Mouse (Mus musculus): Measurements from ENCODE around the gene Ppy. TPM values are rescaled to one million over a fixed set of nuclear protein-coding genes. Genes with fewer than 3 reads are reported as not detected.

Gene Ppy
- polyA plus RNA-seq, 1 experiment from 2014 or later, result not detected

DNA sequence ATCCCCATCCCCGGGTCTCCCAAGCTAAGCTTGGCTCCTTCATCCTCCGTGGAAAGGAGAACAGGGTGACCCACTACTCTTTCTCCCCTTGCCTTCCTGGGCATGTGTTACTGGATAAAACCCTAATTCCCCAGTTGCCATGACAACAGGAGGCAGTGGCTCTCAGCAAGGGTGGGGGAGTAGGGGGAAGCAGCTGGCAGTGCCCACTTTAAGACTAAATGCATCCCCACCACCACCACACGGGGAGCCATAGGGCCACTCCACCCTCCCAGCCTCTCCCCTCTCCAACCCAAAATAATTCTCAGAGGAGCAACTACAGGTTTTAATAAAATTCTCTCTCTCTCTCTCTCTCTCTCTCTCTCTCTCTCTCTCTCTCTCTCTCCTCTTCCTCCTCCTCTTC, 14.8 kb downstream of the Ppy start:
- Histone ChIP-seq H3K4me1 (ENCODE audit: control insufficient read depth, insufficient read depth, low read length) (peaks cover 17% of the 10 kb centered on the region), H3K4me2 (ENCODE audit: low read depth) (peak overlapping the region; percentile 87), H3K9ac (ENCODE audit: low read length) (no peak overlapping the region; the same call in 1 of the 2 replicates), H3K27ac (ENCODE audit: low read depth, low read length) (peak overlapping the region; percentile 82; the same call in 1 of the 2 replicates), H3K36me3 (ENCODE audit: control insufficient read depth, insufficient read depth, low read length) (no peaks in the 10 kb centered on the region), H3K4me3 (ENCODE audit: low read depth, low read length) (peak overlapping the region; percentile 71; the same call in 1 of the 2 replicates), H3K9me3 (ENCODE audit: control insufficient read depth, low read length) (no peaks in the 10 kb centered on the region), H3K27me3 (ENCODE audit: control insufficient read depth, insufficient read depth, low read length) (no peaks in the 10 kb centered on the region)
- WGBS, result 12% methylated on average over 3 of the region's 3 CpGs
- peak; percentile 42 for DNase-seq (ENCODE audit: low spot score)
- no peak for ATAC-seq (ENCODE audit: insufficient read depth, low FRiP score, low TSS enrichment)

- Histone ChIP-seq H3K27ac (ENCODE audit: low read depth, low read length) (no peak overlapping the region), H3K27me3 (ENCODE audit: control insufficient read depth, insufficient read depth, low read length) (no peaks in the 10 kb centered on the region), H3K4me2 (ENCODE audit: low read depth) (no peak overlapping the region), H3K9ac (ENCODE audit: low read length) (no peak overlapping the region), H3K4me3 (ENCODE audit: low read depth, low read length) (no peak overlapping the region), H3K4me1 (ENCODE audit: control insufficient read depth, insufficient read depth, low read length) (peaks cover 15% of the 10 kb centered on the region), H3K36me3 (ENCODE audit: control insufficient read depth, insufficient read depth, low read length) (no peaks in the 10 kb centered on the region), H3K9me3 (ENCODE audit: control insufficient read depth, low read length) (no peaks in the 10 kb centered on the region)
- 60% methylated on average over 7 of the region's 7 CpGs for WGBS
- DNase-seq (ENCODE audit: low spot score), result no peak
- ATAC-seq (ENCODE audit: insufficient read depth, low FRiP score, low TSS enrichment), result no peak
Measured at GRCm38 (mm10) chr11:102084159-102084558, 17.0 kb downstream of the Ppy start.

- ATAC-seq (ENCODE audit: insufficient read depth, low FRiP score, low TSS enrichment), result no peak
- H3K4me2 ChIP-seq (ENCODE audit: low read depth), result 0 out of 2 replicates have a peak overlapping the region, but pooled peaks have one; percentile 2
- no peak for DNase-seq (ENCODE audit: low spot score)
Measured at GRCm38 (mm10) chr11:102083193-102083592, 17.9 kb downstream of the Ppy start.

DNA sequence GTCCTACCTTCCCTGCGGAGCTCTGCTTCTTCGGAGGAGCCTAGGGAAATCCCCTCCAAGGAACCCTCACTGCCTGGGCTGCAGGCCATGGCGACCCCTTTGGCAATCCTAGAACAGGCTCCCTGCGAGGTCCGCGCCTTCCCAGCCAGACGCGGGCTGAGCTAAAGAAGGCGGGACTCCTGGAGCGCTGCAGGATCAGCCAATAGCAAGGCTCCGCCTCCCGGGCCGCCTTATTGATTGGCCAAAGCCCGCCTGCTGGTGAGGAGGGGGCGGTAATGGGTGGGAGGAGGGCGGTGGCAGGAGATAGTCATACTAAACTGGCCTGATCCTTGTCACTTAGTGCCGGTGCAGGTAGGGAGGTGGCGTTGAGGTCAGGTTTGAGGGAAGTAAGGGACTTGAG, 18.8 kb downstream of the Ppy start:
- ATAC-seq (ENCODE audit: insufficient read depth, low FRiP score, low TSS enrichment) (peak; percentile 85), DNase-seq (ENCODE audit: low spot score) (peak; percentile 87)
- H3K4me2 ChIP-seq (ENCODE audit: low read depth), result peak overlapping the region; percentile 68
- under 1% methylated on average over 18 of the region's 18 CpGs for WGBS
- H3K27me3 ChIP-seq (ENCODE audit: control insufficient read depth, insufficient read depth, low read length), result no peaks in the 10 kb centered on the region
- H3K27ac ChIP-seq (ENCODE audit: low read depth, low read length), result 0 out of 2 replicates have a peak overlapping the region, but pooled peaks have one; percentile 15
- H3K4me3 ChIP-seq (ENCODE audit: low read depth, low read length), result peak overlapping the region; percentile 22
- peaks cover 15% of the 10 kb centered on the region for H3K4me1 ChIP-seq (ENCODE audit: control insufficient read depth, insufficient read depth, low read length)
- H3K9ac ChIP-seq (ENCODE audit: low read length), result peak overlapping the region; percentile 42
- H3K9me3 ChIP-seq (ENCODE audit: control insufficient read depth, low read length), result no peaks in the 10 kb centered on the region
- no peaks in the 10 kb centered on the region for H3K36me3 ChIP-seq (ENCODE audit: control insufficient read depth, insufficient read depth, low read length)

More at GRCm38 (mm10) chr11:102083193-102083592, 17.9 kb downstream of the Ppy start:
- 53% methylated on average over 4 of the region's 4 CpGs for WGBS
- no peaks in the 10 kb centered on the region for H3K36me3 ChIP-seq (ENCODE audit: control insufficient read depth, insufficient read depth, low read length)
- H3K4me3 ChIP-seq (ENCODE audit: low read depth, low read length), result no peak overlapping the region
- no peaks in the 10 kb centered on the region for H3K27me3 ChIP-seq (ENCODE audit: control insufficient read depth, insufficient read depth, low read length)
- peaks cover 15% of the 10 kb centered on the region for H3K4me1 ChIP-seq (ENCODE audit: control insufficient read depth, insufficient read depth, low read length)
- H3K9ac ChIP-seq (ENCODE audit: low read length), result no peak overlapping the region
- H3K27ac ChIP-seq (ENCODE audit: low read depth, low read length), result no peak overlapping the region
- no peaks in the 10 kb centered on the region for H3K9me3 ChIP-seq (ENCODE audit: control insufficient read depth, low read length)

DNA sequence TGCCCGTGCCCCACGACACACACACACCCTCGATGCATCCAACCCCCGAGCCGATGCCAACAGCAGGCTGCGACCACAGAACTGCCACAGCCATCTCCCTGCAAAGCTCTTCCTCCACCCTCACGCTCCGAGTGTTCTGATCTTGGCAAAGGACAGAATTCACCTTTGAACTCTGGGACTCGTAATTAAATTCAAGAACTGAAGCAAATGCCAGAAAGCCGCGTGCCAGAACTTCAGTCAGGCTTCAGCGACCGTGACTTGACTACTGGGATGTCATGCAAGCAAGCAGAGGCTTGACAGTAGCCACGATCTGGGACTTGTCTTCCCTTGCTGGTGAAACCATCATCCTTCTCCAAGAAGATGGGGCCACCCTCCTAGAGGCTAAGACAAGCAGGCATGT, 27.4 kb downstream of the Ppy start:
- WGBS, result 83% methylated on average over 14 of the region's 14 CpGs
- Histone ChIP-seq H3K4me1 (ENCODE audit: control insufficient read depth, insufficient read depth, low read length) (peaks cover 4% of the 10 kb centered on the region; the same call in 1 of the 2 replicates), H3K4me2 (ENCODE audit: low read depth) (no peak overlapping the region), H3K9ac (ENCODE audit: low read length) (no peak overlapping the region), H3K36me3 (ENCODE audit: control insufficient read depth, insufficient read depth, low read length) (peaks cover 2% of the 10 kb centered on the region; the same call in 1 of the 2 replicates), H3K4me3 (ENCODE audit: low read depth, low read length) (no peak overlapping the region), H3K9me3 (ENCODE audit: control insufficient read depth, low read length) (no peaks in the 10 kb centered on the region), H3K27ac (ENCODE audit: low read depth, low read length) (no peak overlapping the region), H3K27me3 (ENCODE audit: control insufficient read depth, insufficient read depth, low read length) (peaks cover 3% of the 10 kb centered on the region; the same call in 1 of the 2 replicates)
- ATAC-seq (ENCODE audit: insufficient read depth, low FRiP score, low TSS enrichment) (no peak), DNase-seq (ENCODE audit: low spot score) (no peak)

DNA sequence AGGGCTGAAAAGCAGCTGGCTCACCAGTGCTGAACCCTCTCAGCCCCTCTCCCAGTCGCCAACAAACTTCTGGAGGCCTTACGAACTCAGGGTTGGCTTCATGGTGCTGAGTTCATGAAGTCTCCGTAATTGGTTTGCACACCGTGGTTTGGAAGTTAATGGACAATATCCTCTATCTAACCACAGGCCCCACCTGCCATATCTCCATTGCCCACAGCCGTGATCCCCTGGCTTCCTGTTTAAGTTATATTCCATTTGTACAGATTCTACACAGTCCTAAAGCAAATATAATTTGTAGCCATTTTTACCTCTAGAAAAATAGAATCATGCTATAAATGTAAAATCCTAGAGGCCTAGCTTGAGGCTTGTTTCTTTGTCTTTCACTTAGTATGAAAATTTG, 28.4 kb downstream of the Ppy start:
- 85% methylated on average over 5 of the region's 5 CpGs for WGBS
- Histone ChIP-seq H3K4me2 (ENCODE audit: low read depth) (no peak overlapping the region), H3K36me3 (ENCODE audit: control insufficient read depth, insufficient read depth, low read length) (peaks cover 2% of the 10 kb centered on the region; the same call in 1 of the 2 replicates), H3K4me3 (ENCODE audit: low read depth, low read length) (no peak overlapping the region), H3K27ac (ENCODE audit: low read depth, low read length) (no peak overlapping the region), H3K9ac (ENCODE audit: low read length) (no peak overlapping the region), H3K9me3 (ENCODE audit: control insufficient read depth, low read length) (no peaks in the 10 kb centered on the region), H3K27me3 (ENCODE audit: control insufficient read depth, insufficient read depth, low read length) (peaks cover 3% of the 10 kb centered on the region; the same call in 1 of the 2 replicates), H3K4me1 (ENCODE audit: control insufficient read depth, insufficient read depth, low read length) (peaks cover 4% of the 10 kb centered on the region; the same call in 1 of the 2 replicates)
- ATAC-seq (ENCODE audit: insufficient read depth, low FRiP score, low TSS enrichment) (no peak), DNase-seq (ENCODE audit: low spot score) (no peak)

DNA sequence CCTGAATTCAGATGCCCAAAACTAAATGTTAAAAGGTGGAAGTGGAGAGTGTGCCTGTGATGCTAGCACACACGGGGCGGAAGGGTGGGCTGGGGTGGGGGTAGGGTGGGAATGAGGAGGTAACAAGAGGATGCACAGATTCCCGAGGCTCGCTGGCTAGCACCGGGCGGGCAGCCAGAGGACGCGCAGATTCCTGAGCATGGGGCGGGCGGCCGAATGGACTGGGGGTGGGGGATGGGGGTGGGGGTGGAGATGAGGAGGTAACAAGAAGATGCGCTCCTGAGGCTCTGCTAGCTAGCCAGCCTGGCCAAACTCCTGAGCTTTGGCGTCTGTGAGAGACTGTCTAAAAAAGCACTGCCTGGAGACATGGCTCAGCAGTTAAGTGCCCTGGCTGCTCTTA, 30.7 kb downstream of the Ppy start:
- no peak overlapping the region for H3K4me3 ChIP-seq (ENCODE audit: low read depth, low read length)

GRCm38 (mm10) chr11:102069633-102070032, 31.5 kb downstream of the Ppy start:
- peaks cover 3% of the 10 kb centered on the region; the same call in 1 of the 2 replicates for H3K27me3 ChIP-seq (ENCODE audit: control insufficient read depth, insufficient read depth, low read length)
- no peak overlapping the region for H3K9ac ChIP-seq (ENCODE audit: low read length)
- H3K36me3 ChIP-seq (ENCODE audit: control insufficient read depth, insufficient read depth, low read length), result no peaks in the 10 kb centered on the region
- H3K4me3 ChIP-seq (ENCODE audit: low read depth, low read length), result no peak overlapping the region
- no peak for DNase-seq (ENCODE audit: low spot score)
- peaks cover 4% of the 10 kb centered on the region; the same call in 1 of the 2 replicates for H3K4me1 ChIP-seq (ENCODE audit: control insufficient read depth, insufficient read depth, low read length)
- no peaks in the 10 kb centered on the region for H3K9me3 ChIP-seq (ENCODE audit: control insufficient read depth, low read length)
- no peak overlapping the region for H3K27ac ChIP-seq (ENCODE audit: low read depth, low read length)
- ATAC-seq (ENCODE audit: insufficient read depth, low FRiP score, low TSS enrichment), result no peak
- H3K4me2 ChIP-seq (ENCODE audit: low read depth), result no peak overlapping the region
- 56% methylated on average over 11 of the region's 11 CpGs for WGBS

More for the DNA sequence above, 30.7 kb downstream of the Ppy start:
- WGBS, result under 1% methylated on average over 13 of the region's 13 CpGs
- H3K9ac ChIP-seq (ENCODE audit: low read length), result no peak overlapping the region
- no peak for DNase-seq (ENCODE audit: low spot score)
- no peak overlapping the region for H3K27ac ChIP-seq (ENCODE audit: low read depth, low read length)
- no peaks in the 10 kb centered on the region for H3K9me3 ChIP-seq (ENCODE audit: control insufficient read depth, low read length)
- H3K4me1 ChIP-seq (ENCODE audit: control insufficient read depth, insufficient read depth, low read length), result peaks cover 4% of the 10 kb centered on the region; the same call in 1 of the 2 replicates
- no peak overlapping the region for H3K4me2 ChIP-seq (ENCODE audit: low read depth)
- ATAC-seq (ENCODE audit: insufficient read depth, low FRiP score, low TSS enrichment), result no peak
- H3K36me3 ChIP-seq (ENCODE audit: control insufficient read depth, insufficient read depth, low read length), result no peaks in the 10 kb centered on the region
- H3K27me3 ChIP-seq (ENCODE audit: control insufficient read depth, insufficient read depth, low read length), result peaks cover 3% of the 10 kb centered on the region; the same call in 1 of the 2 replicates

DNA sequence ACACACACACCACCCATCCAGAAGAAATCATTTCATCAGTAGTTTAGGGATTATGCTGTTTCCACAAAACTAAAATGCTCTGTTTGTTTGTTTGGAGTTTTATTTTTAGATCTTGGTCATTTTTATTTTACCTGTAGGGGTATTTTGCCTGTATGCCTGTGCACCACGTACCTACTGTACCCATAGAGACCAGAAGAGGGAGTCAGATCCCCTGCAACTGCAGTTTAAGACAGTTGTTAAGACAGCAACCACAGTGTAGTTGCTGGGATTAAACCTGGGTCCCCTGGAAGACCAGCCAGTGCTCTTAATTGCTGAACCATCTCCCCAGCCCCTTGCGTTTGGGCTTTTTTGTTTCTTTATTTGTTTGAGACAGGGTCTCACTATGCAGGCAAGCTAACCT, 32.1 kb downstream of the Ppy start:
- WGBS, result 36% methylated on average over 2 of the region's 2 CpGs
- H3K4me3 ChIP-seq (ENCODE audit: low read depth, low read length), result no peak overlapping the region
- DNase-seq (ENCODE audit: low spot score) (no peak), ATAC-seq (ENCODE audit: insufficient read depth, low FRiP score, low TSS enrichment) (no peak)
- H3K27me3 ChIP-seq (ENCODE audit: control insufficient read depth, insufficient read depth, low read length), result peaks cover 3% of the 10 kb centered on the region; the same call in 1 of the 2 replicates
- no peaks in the 10 kb centered on the region for H3K9me3 ChIP-seq (ENCODE audit: control insufficient read depth, low read length)
- H3K9ac ChIP-seq (ENCODE audit: low read length), result no peak overlapping the region
- no peaks in the 10 kb centered on the region for H3K36me3 ChIP-seq (ENCODE audit: control insufficient read depth, insufficient read depth, low read length)
- peaks cover 4% of the 10 kb centered on the region; the same call in 1 of the 2 replicates for H3K4me1 ChIP-seq (ENCODE audit: control insufficient read depth, insufficient read depth, low read length)
- no peak overlapping the region for H3K27ac ChIP-seq (ENCODE audit: low read depth, low read length)
- no peak overlapping the region for H3K4me2 ChIP-seq (ENCODE audit: low read depth)
